Mouse (Mus musculus) lung, adult 2 months (tissue): ENCODE measurements at regions not wholly inside any gene's neighbourhood (a gene's known extent, or its start where the extent isn't known, plus 50 kb on each side); places are given as distances from the start of the nearest gene placed in this dataset.

Experiments
- DNase-seq: peaks from one replicate; pipeline ENCODE4 v3.0.0; 2022
- H3K4me1 ChIP-seq: fragments of 200-500 bp; 2 replicates; pipeline ENCODE4 v1.6.1; 2011; ENCODE audit warnings: low read length; ENCODE audit not compliant: control insufficient read depth, insufficient read depth
- H3K4me3 ChIP-seq: fragments of 200-500 bp; replicated peaks from 2 replicates; pipeline ENCODE3; 2011; ENCODE audit warnings: low read depth, mild to moderate bottlenecking, control low read depth, low read length; ENCODE audit errors: extremely low read depth
- CTCF ChIP-seq: fragments of 200-500 bp; IDR thresholded peaks from 2 replicates; pipeline ENCODE4 v1.5.1; 2011; ENCODE audit warnings: mild to moderate bottlenecking, low read length, control low read depth; ENCODE audit not compliant: insufficient read depth
- POLR2A ChIP-seq: fragments of 200-500 bp; IDR thresholded peaks from 2 replicates; pipeline ENCODE4 v1.6.1; 2011; ENCODE audit warnings: low read depth, mild to moderate bottlenecking, control low read depth, low read length, borderline replicate concordance; ENCODE audit errors: extremely low read depth
- WGBS: fragments of 180-500 bp; shearing (Covaris S2); methylation state at CpG from one replicate; pipeline ENCODE4 v1.1.7; 2018; 5-methylcytosine and 5-hydroxymethylcytosine counted together

DNA sequence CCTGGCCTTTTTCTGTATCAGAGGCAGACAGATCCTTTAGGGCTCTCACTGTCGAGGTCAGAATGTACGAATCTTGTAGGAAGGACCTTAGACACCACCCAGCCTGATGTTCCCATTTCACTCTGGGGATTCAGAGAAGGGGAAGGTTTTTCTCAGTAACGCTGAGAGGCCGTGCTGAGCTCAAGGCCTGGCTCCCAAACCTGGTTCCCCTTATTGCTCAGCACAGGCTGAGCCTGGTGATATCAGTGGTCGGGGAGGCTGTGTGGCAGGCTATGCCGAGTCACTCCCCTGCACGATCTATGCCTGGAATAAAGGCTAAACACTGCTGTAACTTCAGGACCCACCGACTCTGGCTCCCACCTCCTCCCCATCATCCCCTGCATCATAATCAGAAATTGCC, 154.6 kb upstream of the Mrps10 start:
- H3K4me1 ChIP-seq = no peaks in the 10 kb centered on the region
- TF ChIP-seq POLR2A = no peak
- TF ChIP-seq CTCF = no peak
- no peak for DNase-seq
- 84% methylated on average over 8 of the region's 8 CpGs for whole genome bisulfite sequencing
- H3K4me3 ChIP-seq = no peak overlapping the region

DNA sequence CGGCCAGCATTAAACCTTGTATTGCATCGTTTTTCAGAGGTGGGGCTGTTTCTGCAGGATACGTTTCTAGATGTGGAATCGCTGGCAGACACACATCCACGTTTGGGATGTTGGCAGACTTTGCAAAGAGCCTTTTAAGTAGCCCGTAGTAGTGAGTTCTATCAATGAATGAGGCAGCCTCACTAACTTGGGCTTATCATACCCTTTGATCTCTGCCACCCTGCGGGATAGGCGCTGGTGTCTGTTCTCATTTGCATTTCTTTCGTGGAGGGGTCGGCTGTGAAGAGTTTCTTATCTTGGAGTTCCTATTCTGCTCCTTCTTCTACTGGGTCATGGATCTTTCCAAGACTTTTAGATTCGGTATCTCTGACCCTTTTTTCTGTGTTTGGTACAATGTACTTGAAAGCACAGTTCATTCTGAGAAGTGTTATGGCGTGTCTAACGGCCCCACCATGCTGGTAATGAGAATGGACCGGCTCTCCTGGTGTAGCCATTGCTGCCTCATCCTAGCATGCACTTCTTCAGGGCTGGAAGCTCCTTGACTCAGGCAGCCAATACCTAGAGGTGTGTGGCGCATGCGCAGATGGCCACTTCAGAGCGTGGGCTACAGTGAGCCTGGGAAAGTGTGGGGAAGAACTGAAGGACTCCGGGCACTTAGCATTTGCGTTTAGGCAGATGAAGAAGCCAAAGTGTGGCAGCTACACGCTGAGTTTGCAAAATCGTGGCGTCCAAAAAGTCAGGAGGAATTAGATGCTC, 158.1 kb upstream of the Mrps10 start:
- TF ChIP-seq CTCF (no peak), POLR2A (no peak)
- H3K4me1 ChIP-seq = no peaks in the 10 kb centered on the region
- no peak overlapping the region for H3K4me3 ChIP-seq
- 74% methylated on average over 22 of the region's 22 CpGs for WGBS
- no peak for DNase-seq

DNA sequence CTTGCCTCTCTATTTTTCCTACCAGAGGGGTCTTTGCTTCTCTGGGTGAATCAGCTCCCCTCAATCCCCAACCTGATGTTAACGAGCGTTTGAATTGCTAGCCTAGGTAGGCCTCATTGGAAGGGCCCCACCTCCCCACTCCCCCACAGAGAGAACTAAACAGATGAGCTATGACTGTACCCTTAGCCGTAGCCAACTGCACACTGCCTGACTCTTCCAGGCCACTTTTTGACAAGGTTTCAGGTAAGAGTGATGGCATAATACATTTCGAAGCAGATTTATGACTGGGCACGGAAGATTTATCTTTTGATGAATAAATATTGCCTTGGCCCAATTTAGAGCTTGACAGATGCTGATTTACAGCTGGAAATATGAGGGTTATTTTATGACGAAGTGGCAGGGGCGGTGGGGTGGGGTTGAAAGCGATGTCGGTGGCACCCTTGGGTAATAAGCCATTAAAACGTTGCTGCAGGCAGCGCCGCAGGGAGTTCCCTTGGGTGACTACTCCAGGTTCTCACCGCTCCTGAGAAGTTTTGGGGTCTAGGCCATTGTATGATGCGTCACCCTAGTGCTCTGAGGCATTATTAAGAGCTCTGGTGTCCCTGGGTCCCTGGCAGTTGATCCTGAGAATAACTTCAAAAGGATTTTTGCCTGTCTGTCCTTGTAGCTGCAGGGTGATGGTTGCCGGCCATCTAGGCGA, 159.7 kb upstream of the Mrps10 start:
- Histone ChIP-seq H3K4me3 (no peak overlapping the region), H3K4me1 (no peaks in the 10 kb centered on the region)
- no peak for DNase-seq
- TF ChIP-seq POLR2A (no peak), CTCF (no peak)
- 93% methylated on average over 16 of the region's 16 CpGs for WGBS

DNA sequence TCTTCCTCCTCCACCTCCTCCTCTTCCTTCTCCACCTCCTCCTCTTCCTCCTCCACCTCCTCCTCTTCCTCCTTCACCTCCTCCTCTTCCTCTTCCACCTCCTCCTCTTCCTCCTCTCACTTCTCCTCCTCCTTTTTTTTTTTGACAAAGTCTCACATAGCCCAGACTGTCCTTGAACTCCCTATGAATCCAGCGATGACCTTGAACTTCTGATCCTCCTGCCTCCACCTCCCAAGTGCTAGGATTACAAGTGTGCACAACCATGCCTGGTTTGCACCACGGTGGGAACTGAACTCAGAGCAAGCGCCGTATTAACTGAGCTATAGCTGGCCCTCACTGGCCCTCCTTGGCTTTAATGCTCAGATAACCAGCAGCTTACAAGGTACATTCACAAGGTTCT, 161.2 kb upstream of the Mrps10 start:
- Histone ChIP-seq H3K4me1 (no peaks in the 10 kb centered on the region), H3K4me3 (no peak overlapping the region)
- no peak for DNase-seq
- TF ChIP-seq POLR2A = no peak
- no peak for TF ChIP-seq CTCF
- 94% methylated on average over 4 of the region's 4 CpGs for WGBS

DNA sequence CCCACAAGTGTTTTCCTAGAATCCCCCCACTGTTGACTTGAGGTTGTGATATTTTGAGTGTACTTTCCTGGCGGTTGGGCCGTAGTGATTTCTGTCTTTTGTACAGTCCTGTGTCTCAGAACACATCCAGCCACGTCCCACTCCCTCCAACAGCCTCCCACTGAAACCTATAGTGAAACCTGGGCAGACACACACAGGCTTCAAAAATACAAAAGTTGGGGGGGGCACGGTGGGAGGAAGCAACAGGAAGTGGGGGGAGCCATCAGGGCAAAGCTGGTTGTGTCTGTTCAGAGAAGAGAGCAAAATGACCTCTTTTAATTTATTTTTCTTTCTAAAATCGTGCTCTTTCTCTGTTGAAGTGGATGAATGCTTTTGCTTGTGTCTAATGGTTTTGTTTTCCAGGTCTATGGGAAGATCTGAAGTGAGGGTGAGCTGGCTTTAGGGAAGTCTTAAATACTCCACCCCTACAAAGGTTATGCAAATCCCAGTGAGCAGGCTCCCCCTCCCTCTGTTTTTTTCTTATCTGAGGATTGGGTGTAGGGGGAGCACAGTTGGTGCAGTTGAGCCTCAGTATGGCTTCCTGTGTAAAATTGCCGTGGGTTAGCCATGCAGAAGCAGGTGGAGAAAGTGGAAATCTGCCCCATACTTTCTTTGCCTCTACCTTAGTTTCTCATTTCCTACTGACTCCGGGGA, 164.1 kb upstream of the Mrps10 start:
- TF ChIP-seq POLR2A (no peak), CTCF (no peak)
- 64% methylated on average over 7 of the region's 7 CpGs for WGBS
- H3K4me3 ChIP-seq = no peak overlapping the region

DNA sequence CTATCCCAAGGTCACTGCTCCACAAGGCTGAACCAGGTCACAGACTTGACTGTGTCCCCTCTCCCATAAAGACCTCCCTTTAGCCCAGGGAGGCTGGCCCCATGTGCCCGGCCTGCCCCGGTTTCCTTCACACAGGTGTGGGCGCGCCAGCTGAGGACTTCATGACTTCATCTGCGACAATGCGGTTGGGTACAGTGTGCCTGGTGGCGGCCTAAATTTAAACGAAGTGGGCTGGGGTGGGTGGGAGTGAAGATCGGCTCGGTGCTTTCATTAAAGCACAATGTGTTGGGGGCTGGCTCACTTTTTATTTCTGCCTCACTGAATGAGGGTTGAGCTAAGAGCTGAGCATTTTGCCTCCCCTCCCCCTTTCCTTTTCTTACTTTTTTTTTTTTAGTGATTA, 169.5 kb upstream of the Mrps10 start:
- Histone ChIP-seq H3K4me1 (no peaks in the 10 kb centered on the region), H3K4me3 (no peak overlapping the region)
- TF ChIP-seq CTCF (no peak), POLR2A (no peak)
- WGBS = 94% methylated on average over 10 of the region's 10 CpGs
- DNase-seq = no peak

More for the DNA sequence above, 164.1 kb upstream of the Mrps10 start:
- DNase-seq = no peak
- H3K4me1 ChIP-seq = no peaks in the 10 kb centered on the region

DNA sequence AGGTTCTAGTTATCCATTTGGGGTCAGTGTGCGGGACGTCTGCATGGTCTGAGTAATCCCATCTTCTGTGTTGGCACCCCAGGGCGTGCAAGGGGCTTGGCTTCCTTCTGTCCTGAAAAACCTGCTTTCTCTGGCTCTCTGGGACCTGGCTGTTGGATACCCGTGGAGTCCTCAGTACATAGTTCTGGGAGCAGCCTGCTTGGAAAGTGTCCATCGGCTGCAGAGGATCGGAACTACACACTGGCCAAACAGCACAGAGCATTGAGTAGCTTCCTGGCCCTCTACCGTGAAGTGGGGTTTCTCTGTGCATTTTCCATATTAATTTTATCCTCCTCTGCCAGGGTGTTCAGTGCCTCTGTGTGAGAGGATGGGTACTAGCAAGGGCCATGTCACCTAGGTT, 170.7 kb upstream of the Mrps10 start:
- TF ChIP-seq POLR2A (no peak), CTCF (no peak)
- DNase-seq = no peak
- H3K4me3 ChIP-seq = no peak overlapping the region
- H3K4me1 ChIP-seq = no peaks in the 10 kb centered on the region
- 51% methylated on average over 7 of the region's 7 CpGs for WGBS

DNA sequence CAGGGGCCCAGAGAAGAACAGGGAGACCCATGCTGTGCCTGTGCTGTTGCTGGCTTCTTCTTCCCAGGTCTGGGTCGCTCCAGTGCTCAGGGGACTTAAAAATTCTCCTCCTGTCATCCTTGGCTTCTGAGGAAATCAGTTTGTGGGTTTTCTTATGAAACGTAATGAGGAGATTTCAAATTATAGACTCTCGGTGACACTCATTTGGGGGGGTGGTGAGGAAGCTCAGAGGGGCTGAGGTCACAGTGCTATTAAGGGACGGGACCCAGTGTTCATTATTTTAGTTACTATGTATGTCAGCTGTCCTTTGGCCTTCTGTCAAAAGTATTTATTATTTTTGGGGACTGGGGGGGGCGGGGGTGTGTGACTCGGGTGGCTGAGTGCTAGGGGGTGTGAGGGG, 171.7 kb upstream of the Mrps10 start:
- no peak for DNase-seq
- Histone ChIP-seq H3K4me1 (no peaks in the 10 kb centered on the region), H3K4me3 (no peak overlapping the region)
- TF ChIP-seq POLR2A (no peak), CTCF (no peak)
- WGBS = 63% methylated on average over 6 of the region's 6 CpGs

DNA sequence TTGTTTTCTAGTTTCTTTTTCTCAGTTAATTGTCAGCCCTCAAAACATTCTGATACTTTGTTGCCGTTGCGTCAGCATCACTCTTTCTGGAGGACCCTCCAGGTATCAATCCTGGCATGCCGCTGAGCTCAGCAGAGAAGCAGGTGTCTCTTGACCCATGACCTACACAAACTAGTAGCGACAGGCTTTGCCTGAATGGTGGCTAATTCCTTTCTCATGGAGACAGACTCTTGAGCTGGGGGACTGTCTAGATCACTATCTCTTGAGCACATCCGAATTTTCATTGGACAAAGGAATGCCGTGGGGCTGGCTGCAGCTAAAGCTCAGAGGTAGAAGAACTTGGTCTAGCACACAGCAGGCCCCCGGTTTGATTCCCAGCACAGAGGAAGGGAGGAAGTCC, 172.7 kb upstream of the Mrps10 start:
- TF ChIP-seq CTCF (no peak), POLR2A (no peak)
- 63% methylated on average over 7 of the region's 7 CpGs for WGBS
- Histone ChIP-seq H3K4me1 (no peaks in the 10 kb centered on the region), H3K4me3 (no peak overlapping the region)
- DNase-seq = no peak

DNA sequence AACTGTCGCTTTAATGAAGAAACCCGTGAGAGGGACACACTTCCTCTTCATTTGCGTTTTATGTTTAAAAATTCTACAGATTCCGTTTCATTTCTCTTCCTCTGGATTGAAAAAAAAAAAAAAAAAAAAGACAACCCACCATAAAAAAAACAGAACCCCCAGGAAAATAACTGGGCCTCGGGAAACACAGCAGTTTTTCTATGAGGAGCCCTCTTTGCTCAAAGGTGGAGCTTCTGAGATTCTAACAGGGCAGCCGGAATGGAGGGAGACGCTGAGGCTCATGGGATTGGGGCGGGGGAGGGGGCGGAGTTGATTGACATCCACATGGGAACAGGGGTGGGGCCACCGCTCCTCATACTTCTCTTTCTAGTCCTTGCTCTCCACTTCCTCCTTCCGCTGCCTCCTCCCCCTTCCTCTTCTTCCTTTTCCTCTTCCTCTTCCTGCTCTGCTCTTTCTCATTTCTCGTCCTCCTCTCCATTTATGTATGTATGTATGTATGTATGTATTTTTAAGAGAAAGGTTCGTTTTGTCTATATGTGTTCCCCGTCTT, 174.1 kb upstream of the Mrps10 start:
- Histone ChIP-seq H3K4me1 (no peaks in the 10 kb centered on the region), H3K4me3 (no peak overlapping the region)
- no peak for TF ChIP-seq POLR2A
- no peak for TF ChIP-seq CTCF
- DNase-seq = no peak
- 86% methylated on average over 14 of the region's 14 CpGs for WGBS

DNA sequence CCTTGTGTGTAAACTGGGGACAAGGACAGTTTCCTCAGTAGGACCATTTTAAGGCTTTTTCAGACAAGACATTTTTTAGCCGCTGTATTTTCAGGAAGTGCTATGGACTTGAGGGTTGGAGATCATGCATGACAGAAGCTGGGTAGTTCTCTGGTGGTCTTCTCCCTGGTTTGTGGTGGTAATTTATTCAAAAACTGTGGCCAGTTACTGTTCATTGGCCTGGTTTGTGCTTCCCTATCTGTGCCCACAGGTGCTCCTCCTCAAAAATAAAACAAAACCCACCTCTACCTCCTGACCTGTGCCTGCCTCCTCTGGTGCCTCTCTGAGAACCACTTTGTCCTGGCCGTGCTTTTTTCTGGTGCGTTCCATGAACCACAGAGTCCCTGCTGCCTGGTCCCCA, 177.3 kb upstream of the Mrps10 start:
- no peaks in the 10 kb centered on the region for H3K4me1 ChIP-seq
- TF ChIP-seq CTCF (no peak), POLR2A (no peak)
- DNase-seq = no peak
- H3K4me3 ChIP-seq = no peak overlapping the region
- 91% methylated on average over 3 of the region's 3 CpGs for WGBS
